Mouse (Mus musculus) left cerebral cortex, adult 2 months (tissue): ENCODE data around the gene Ppig. TPM values are rescaled to one million over a fixed set of nuclear protein-coding genes. Genes with fewer than 3 reads are reported as not detected.

Source experiments
- DNase-seq, 2 experiments: peaks; one replicate each; pipeline ENCODE4 v3.0.0; 2021 to 2022; ENCODE audit warnings: low spot score in 2 of 2, mixed read lengths in 1 of 2; ENCODE audit errors: extremely low spot score in 1 of 2
- H3K27ac ChIP-seq: fragments of 200-600 bp; 2 replicates; pipeline ENCODE4 v1.8.1; 2022
- H3K4me3 ChIP-seq: fragments of 200-600 bp; 2 replicates; pipeline ENCODE4 v1.8.1; 2022
- CTCF ChIP-seq: fragments of 200-600 bp; IDR thresholded peaks from 2 replicates; pipeline ENCODE4 v1.8.1; 2022; ENCODE audit warnings: antibody characterized with exemption, mild to moderate bottlenecking, moderate library complexity
- intact Hi-C: fragments of 180-260 bp; cut with DNase I; formaldehyde crosslinking; loops from one replicate; pipeline ENCODE4 v1.15.1; 2025
- total RNA-seq, 2 experiments: library from RNA; stranded (reverse); gene quantifications; 2 replicates each; pipeline ENCODE4 v1.2.3; 2021

The Ppig gene
- total RNA-seq, 2 experiments from 2014 or later, result 65.4 to 79.5 TPM

DNA sequence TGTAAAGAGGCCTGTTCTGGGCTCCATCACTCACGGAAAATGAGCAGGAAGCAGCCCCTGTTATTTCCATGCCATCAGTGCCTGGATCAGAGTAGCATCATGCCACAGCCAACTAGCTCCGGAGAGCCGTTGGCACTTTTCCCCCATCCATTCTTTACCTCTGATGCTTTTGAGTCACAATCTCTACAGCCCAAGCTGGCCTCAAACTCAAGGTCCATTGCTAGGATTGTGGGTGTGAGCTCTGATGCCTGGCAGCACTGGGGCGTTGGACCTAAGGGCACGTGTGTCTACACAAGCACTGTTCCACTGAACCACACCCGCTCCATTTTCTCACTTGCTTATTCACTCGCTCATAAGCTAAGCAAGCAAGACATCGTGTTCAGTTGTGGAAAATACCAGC, 21.9 kb upstream of the Ppig start:
- Histone ChIP-seq H3K4me3 (no peak overlapping the region), H3K27ac (no peak overlapping the region)
- no peak for TF ChIP-seq CTCF
- intact Hi-C loops, result no loop called here
- DNase-seq, result no peak

DNA sequence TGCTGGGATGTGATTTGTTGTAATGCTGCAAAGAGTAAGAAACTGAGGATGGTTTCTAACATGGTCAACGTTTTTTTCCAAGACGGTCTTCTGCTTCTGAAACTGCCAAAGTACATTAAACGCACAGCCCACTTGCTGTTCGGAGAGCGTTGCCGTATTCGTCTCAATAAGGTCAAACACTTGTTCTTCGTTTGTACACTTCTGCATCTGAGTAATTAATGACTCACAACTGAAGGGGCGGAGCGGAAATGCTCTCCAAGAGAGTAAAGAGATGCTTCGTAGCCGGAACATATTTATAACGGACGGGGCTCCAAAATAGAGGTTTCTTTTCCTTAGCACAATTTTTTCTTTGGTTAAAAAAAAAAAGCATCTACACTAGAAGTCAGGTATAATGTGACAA, 10.2 kb upstream of the Ppig start:
- Histone ChIP-seq H3K4me3 (peak overlapping the region; percentile 96), H3K27ac (no peak overlapping the region; the same call in 1 of the 2 replicates)
- intact Hi-C loops, result no loop called here
- no peak for TF ChIP-seq CTCF
- no peak for DNase-seq

- Histone ChIP-seq H3K27ac (peak within 1 kb of the TSS; percentile 81), H3K4me3 (peak within 1 kb of the TSS; percentile 96)
- intact Hi-C loops, result no loop called here
- peak; percentile 80 to 86 for DNase-seq
- no peak for TF ChIP-seq CTCF
Measured at GRCm38 (mm10) chr2:69712981-69713625, 9.2 kb upstream of the Ppig start, which contains the start of gene Fastkd1. Fastkd1 (minus strand) TSS chr2:69713516.

- DNase-seq, result no peak
- intact Hi-C loops, result no loop called here
- no peak for TF ChIP-seq CTCF
- Histone ChIP-seq H3K27ac (no peak overlapping the region; the same call in 1 of the 2 replicates), H3K4me3 (peak overlapping the region; percentile 96)
Measured at GRCm38 (mm10) chr2:69713626-69714014, 8.7 kb upstream of the Ppig start.

- intact Hi-C loops, result no loop called here
- Histone ChIP-seq H3K4me3 (no peak overlapping the region), H3K27ac (no peak overlapping the region)
- no peak for DNase-seq
- TF ChIP-seq CTCF, result no peak
Measured at GRCm38 (mm10) chr2:69714126-69714525, 8.2 kb upstream of the Ppig start.

GRCm38 (mm10) chr2:69716483-69716882, 5.9 kb upstream of the Ppig start:
- no peak for TF ChIP-seq CTCF
- intact Hi-C loops, result no loop called here

DNA sequence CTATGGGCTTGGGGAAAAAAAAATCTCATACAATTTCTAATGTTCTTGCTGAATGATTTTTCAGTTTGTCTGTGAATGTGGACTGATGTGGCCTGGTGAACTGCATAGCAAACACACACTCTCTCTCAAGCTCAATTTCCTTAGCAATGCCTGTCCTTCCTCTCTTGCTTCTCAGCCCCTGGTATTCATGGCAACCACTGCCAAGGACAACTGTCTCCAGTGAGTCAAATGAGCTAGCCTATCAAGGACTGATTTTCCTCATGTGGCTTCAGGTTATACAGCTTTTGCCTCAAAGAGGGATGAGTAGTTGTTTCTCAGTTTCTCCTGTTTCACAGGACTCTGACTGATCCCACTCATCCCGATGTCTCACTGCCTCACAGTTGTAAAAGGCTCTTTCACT, 3.2 kb upstream of the Ppig start:
- TF ChIP-seq CTCF, result no peak
- Histone ChIP-seq H3K27ac (no peak overlapping the region), H3K4me3 (no peak overlapping the region)
- intact Hi-C loops, result no loop called here
- no peak for DNase-seq

More at GRCm38 (mm10) chr2:69716483-69716882, 5.9 kb upstream of the Ppig start:
- DNase-seq, result no peak
- Histone ChIP-seq H3K27ac (no peak overlapping the region), H3K4me3 (no peak overlapping the region)

DNA sequence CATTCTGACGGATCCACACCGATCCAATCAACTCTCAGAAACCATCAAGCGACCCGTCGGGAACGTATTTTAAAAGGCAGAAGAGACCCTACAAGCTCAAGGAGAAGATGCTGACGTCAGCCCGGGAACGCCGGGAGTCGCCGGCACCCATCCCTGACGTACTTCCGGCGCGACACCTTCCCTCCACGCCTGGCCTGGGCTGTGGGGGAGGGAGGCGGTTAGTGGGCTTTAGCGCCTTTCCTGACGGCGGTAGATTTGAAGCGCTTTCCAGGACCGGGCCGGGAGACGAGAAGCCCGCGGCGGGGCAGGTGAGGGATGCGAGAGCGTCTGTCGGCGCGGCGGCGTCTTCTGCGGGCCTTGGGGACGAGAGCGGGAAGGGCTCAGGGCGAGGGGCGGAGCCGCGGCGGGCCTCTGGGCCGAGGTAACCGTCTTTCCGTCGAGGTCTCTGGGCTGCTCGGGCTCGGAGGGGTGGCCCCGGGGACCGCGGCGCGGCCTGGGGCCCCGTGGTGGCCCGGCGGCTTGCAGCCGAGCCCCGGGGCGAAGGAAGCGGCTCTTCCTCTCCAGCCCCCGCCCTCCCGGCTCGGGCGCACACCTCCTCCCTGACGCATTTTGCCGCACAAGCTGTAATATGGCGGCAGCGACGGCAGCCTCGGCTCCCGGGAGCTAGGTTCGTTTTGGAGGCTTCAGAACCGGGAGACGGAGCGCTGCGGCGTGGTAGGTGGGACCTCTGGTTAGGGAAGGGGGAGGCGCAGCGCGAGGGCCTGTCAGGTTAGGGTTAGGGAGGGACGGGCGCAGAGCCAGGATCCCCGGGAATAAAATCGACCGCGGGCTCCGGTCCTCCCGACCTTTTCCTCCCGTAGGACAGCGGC, 539 bp downstream of the Ppig start:
- DNase-seq, result peak; percentile 94 to 96
- Histone ChIP-seq H3K4me3 (peak overlapping the region; percentile 94), H3K27ac (peak overlapping the region; percentile 98)
- intact Hi-C loops, result loop anchor here (5.0 kb wide), 2 partner anchors 64 to 139 kb away; partner anchors contain the start of genes Ccdc173, Phospho2 and Ssb
- no peak for TF ChIP-seq CTCF

DNA sequence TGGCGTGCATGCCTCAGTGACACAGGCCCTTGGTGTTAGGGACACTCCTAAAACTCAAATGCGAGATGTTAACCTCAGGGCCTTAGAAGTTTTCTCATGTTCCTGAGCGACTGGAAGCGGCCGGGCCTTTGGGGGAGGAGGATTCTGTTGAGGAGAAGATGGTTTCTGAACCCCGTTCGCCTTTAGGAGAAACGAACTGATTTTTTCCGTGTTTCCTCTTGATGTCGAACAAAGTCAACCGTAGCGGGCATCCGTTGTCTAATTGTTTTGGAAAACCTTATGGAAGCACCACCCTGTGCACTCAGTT, 1.1 kb downstream of the Ppig start:
- Histone ChIP-seq H3K4me3 (peak overlapping the region; percentile 94), H3K27ac (peak overlapping the region; percentile 98)
- TF ChIP-seq CTCF, result no peak
- intact Hi-C loops, result loop anchor here (5.0 kb wide), 2 partner anchors 64 to 139 kb away; partner anchors contain the start of genes Ccdc173, Phospho2 and Ssb
- DNase-seq, result no peak

DNA sequence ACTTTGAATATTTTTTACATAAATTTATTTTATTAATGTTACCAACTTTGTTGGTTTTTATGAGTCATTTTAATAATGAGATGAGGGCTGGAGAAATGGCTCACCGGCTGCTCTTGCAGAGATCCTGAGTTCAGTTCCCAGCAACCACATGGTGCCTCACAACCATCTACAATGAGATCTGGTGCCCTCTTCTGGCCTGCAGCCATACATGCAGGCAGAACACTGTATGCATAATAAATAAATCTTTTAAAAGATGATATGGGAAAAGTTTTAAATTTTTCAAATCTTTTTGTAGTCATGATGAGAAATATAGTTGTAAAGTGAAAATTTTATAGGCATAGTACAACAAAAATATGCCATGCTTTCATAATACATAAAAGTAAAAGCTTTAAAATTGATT, 22.7 kb downstream of the Ppig start:
- TF ChIP-seq CTCF, result peak; percentile 45
- Histone ChIP-seq H3K4me3 (no peak overlapping the region), H3K27ac (no peak overlapping the region)
- intact Hi-C loops, result no loop called here
- DNase-seq, result no peak

DNA sequence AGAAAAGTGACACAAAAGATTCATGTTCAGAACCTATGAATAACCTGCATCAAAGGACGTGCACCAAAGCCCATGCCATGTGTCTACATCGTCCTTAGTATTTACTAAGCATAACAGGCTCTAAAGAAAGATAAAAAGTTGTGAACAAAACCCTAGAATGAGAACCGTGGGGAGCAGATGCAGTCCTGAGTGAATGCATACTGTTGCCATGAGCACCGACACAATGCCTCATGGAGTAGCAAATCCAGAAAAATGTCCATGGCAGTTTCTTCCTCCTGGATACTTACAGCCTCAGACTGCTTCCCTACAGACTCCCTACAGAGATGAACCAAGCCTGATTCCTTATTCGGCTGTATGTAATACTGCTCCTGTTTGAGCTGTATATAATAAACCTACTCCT, 38.6 kb downstream of the Ppig start:
- Histone ChIP-seq H3K4me3 (no peak overlapping the region), H3K27ac (no peak overlapping the region)
- intact Hi-C loops, result no loop called here
- no peak for DNase-seq
- no peak for TF ChIP-seq CTCF

DNA sequence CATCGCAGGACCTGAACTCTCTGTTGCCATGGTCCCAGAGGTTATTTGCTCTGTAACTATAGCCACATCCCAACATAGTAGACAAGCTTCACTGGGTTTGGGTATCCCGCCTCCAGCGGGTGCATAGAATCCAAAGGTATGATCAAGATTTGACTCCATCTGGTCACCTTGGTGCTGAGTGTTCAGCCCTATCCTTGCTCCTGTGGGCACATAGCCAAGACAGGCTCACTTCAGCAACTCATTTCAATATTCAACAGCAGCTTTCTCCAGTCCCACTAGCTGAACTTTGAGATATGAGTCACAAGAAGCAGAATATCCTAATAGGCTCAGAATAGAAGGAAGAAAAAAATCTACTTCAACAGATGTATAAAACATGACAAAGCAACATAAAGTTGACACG, 41.0 kb downstream of the Ppig start:
- DNase-seq, result no peak
- no peak overlapping the region for H3K4me3 ChIP-seq
- no peak overlapping the region for H3K27ac ChIP-seq
- no peak for TF ChIP-seq CTCF
- intact Hi-C loops, result no loop called here
